ENCODE assay signal across 19 mouse cellular contexts in the genomic region with DNA sequence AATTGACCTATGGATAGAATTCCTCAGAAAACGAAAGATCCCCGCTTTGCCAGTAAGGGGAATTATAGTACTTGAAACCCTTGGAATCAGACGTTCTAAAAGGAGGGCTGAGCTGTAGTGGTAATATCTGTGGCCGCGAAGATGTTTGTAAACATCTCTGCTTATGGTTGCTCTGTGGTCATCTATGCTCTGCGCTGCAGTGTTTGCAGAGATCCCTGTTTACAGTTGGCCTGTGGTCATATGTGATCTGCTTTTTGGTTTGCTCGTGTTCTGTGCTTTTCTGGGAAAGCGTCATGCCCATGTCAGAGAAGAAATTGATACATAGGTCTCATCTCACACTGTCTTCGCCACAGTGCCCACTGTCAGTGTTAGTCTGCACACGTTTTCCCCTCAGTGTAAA.
A peak's percentile ranks its signal among the peaks of the same experiment; 100 is the strongest.
DNase-seq lines count a peak whose midpoint lies in the region; ATAC-seq and TF ChIP-seq lines count a peak whose summit lies in the region.
"Had no signal": no experiment of that assay in that cellular context is flagged by ENCODE, and none has a peak within 500 bp of the region (broad histone marks: within the 10 kb centered on the region; RNA-seq: fewer than 3 reads in every experiment).

No protein-coding gene starts in this region.

- no peaks in the 10 kb centered on the region for H3K9me3 ChIP-seq in forebrain, postnatal 0 days (ENCODE audit: low read length)
- H3K9me3 ChIP-seq in forebrain, embryonic 11.5 days (ENCODE audit: control insufficient read depth, low read length): no peaks in the 10 kb centered on the region
- no peaks in the 10 kb centered on the region for H3K9me3 ChIP-seq in hindbrain, embryonic 15.5 days
- H3K9me3 ChIP-seq in hindbrain, embryonic 13.5 days: no peaks in the 10 kb centered on the region
- H3K9me3 ChIP-seq in liver, postnatal 0 days (ENCODE audit: low read length): no peaks in the 10 kb centered on the region
- H3K9me3 ChIP-seq in liver, embryonic 12.5 days (replicated peaks): no peaks in the 10 kb centered on the region
- H3K9me3 ChIP-seq in intestine, embryonic 15.5 days: no peaks in the 10 kb centered on the region
- H3K9me3 ChIP-seq: heart, embryonic 13.5 days; limb, embryonic 10.5 days had no signal

- H3K9ac ChIP-seq in forebrain, postnatal 0 days: no peak overlapping the region
- no peak overlapping the region for H3K9ac ChIP-seq in forebrain, embryonic 11.5 days (ENCODE audit: low read length)
- H3K9ac ChIP-seq in hindbrain, embryonic 15.5 days: no peak overlapping the region
- H3K9ac ChIP-seq in hindbrain, embryonic 13.5 days: no peak overlapping the region
- H3K9ac ChIP-seq in liver, postnatal 0 days (replicated peaks): no peak overlapping the region
- no peak overlapping the region for H3K9ac ChIP-seq in liver, embryonic 12.5 days
- no peak overlapping the region for H3K9ac ChIP-seq in intestine, embryonic 15.5 days
- H3K9ac ChIP-seq: heart, embryonic 13.5 days had no signal

- TF ChIP-seq CTCF in forebrain, postnatal 0 days (IDR thresholded peaks at IDR 0.05; ENCODE audit: low read depth): no peak
- no peak for TF ChIP-seq CTCF in liver, postnatal 0 days (IDR thresholded peaks at IDR 0.05; ENCODE audit: low read depth)

- peak overlapping the region; percentile 9; the same call in 1 of the 2 replicates for H3K27ac ChIP-seq in forebrain, postnatal 0 days (ENCODE audit: low read depth, low read length)
- no peak overlapping the region for H3K27ac ChIP-seq in forebrain, embryonic 11.5 days (ENCODE audit: low read depth, low read length)
- H3K27ac ChIP-seq in hindbrain, embryonic 15.5 days (replicated peaks): peak overlapping the region; percentile 11; the same call in 1 of the 2 replicates
- no peak overlapping the region for H3K27ac ChIP-seq in hindbrain, embryonic 13.5 days
- H3K27ac ChIP-seq in liver, postnatal 0 days (ENCODE audit: low read depth): peak overlapping the region; percentile 83
- no peak overlapping the region for H3K27ac ChIP-seq in liver, embryonic 12.5 days
- H3K27ac ChIP-seq in intestine, embryonic 15.5 days: 0 out of 2 replicates have a peak overlapping the region, but pooled peaks have one; percentile 27
- H3K27ac ChIP-seq: heart, embryonic 13.5 days had no signal

- no peaks in the 10 kb centered on the region for H3K27me3 ChIP-seq in forebrain, postnatal 0 days (ENCODE audit: insufficient read depth, low read length)
- H3K27me3 ChIP-seq in forebrain, embryonic 11.5 days (ENCODE audit: control insufficient read depth, insufficient read depth, low read length): no peaks in the 10 kb centered on the region
- H3K27me3 ChIP-seq in hindbrain, embryonic 15.5 days: no peaks in the 10 kb centered on the region
- H3K27me3 ChIP-seq in hindbrain, embryonic 13.5 days: no peaks in the 10 kb centered on the region
- H3K27me3 ChIP-seq in liver, postnatal 0 days (ENCODE audit: insufficient read depth, low read length): no peaks in the 10 kb centered on the region
- H3K27me3 ChIP-seq in liver, embryonic 12.5 days (replicated peaks): no peaks in the 10 kb centered on the region
- no peaks in the 10 kb centered on the region for H3K27me3 ChIP-seq in intestine, embryonic 15.5 days (replicated peaks)
- H3K27me3 ChIP-seq: heart, embryonic 13.5 days had no signal

- DNase-seq in forebrain, postnatal 0 days: no peak
- DNase-seq in forebrain, embryonic 11.5 days (ENCODE audit: low spot score): no peak
- DNase-seq in liver, postnatal 0 days: no peak
- no peak for DNase-seq in urinary bladder, postnatal 10 days (ENCODE audit: low spot score)
- DNase-seq: adrenal gland, postnatal 25 days; cerebellum, adult 8-10 months; cerebellum, postnatal 36 days; heart, postnatal 14 days; kidney, postnatal 4 days had no signal

- peaks cover 14% of the 10 kb centered on the region for H3K4me1 ChIP-seq in forebrain, postnatal 0 days (ENCODE audit: insufficient read depth)
- H3K4me1 ChIP-seq in forebrain, embryonic 11.5 days (replicated peaks; ENCODE audit: control insufficient read depth, insufficient read depth, low read length): peaks cover under 1% of the 10 kb centered on the region; the same call in 1 of the 2 replicates
- peaks cover 58% of the 10 kb centered on the region for H3K4me1 ChIP-seq in hindbrain, embryonic 15.5 days (replicated peaks)
- H3K4me1 ChIP-seq in hindbrain, embryonic 13.5 days (replicated peaks): peaks cover 64% of the 10 kb centered on the region
- H3K4me1 ChIP-seq in liver, postnatal 0 days (ENCODE audit: insufficient read depth): peaks cover 14% of the 10 kb centered on the region; the same call in 1 of the 2 replicates
- H3K4me1 ChIP-seq in liver, embryonic 12.5 days: no peaks in the 10 kb centered on the region
- peaks cover 14% of the 10 kb centered on the region for H3K4me1 ChIP-seq in intestine, embryonic 15.5 days (replicated peaks)

- ATAC-seq in forebrain, postnatal 0 days: no peak
- no peak for ATAC-seq in forebrain, embryonic 11.5 days (replicated peaks; ENCODE audit: low FRiP score)
- no peak for ATAC-seq in hindbrain, embryonic 15.5 days (ENCODE audit: low FRiP score, low read depth)
- ATAC-seq in hindbrain, embryonic 13.5 days (ENCODE audit: low FRiP score): no peak
- peak; percentile 59 for ATAC-seq in liver, postnatal 0 days
- ATAC-seq in liver, embryonic 12.5 days: no peak
- ATAC-seq in intestine, embryonic 15.5 days: 0 out of 2 replicates have a peak, but pooled peaks have one; percentile 39
- ATAC-seq: CD4-positive, CD25-positive, alpha-beta regulatory T cell, adult 4 months; hindbrain, embryonic 16.5 days; lung, postnatal 0 days had no signal

- H3K4me3 ChIP-seq in forebrain, postnatal 0 days (ENCODE audit: low read depth, low read length): no peak overlapping the region
- H3K4me3 ChIP-seq in forebrain, embryonic 11.5 days (ENCODE audit: low read depth, low read length): no peak overlapping the region
- no peak overlapping the region for H3K4me3 ChIP-seq in hindbrain, embryonic 15.5 days
- H3K4me3 ChIP-seq in hindbrain, embryonic 13.5 days: no peak overlapping the region
- no peak overlapping the region for H3K4me3 ChIP-seq in liver, postnatal 0 days (ENCODE audit: low read depth, low read length)
- no peak overlapping the region for H3K4me3 ChIP-seq in liver, embryonic 12.5 days
- H3K4me3 ChIP-seq in intestine, embryonic 15.5 days (replicated peaks): no peak overlapping the region
- H3K4me3 ChIP-seq: heart, embryonic 13.5 days; limb, embryonic 10.5 days had no signal

- H3K4me2 ChIP-seq in forebrain, postnatal 0 days (ENCODE audit: low read depth): no peak overlapping the region
- H3K4me2 ChIP-seq in forebrain, embryonic 11.5 days (ENCODE audit: low read depth, low read length, severe bottlenecking): no peak overlapping the region
- no peak overlapping the region; the same call in 1 of the 2 replicates for H3K4me2 ChIP-seq in hindbrain, embryonic 15.5 days
- no peak overlapping the region for H3K4me2 ChIP-seq in hindbrain, embryonic 13.5 days
- H3K4me2 ChIP-seq in liver, postnatal 0 days (ENCODE audit: low read depth, low read length): peak overlapping the region; percentile 35
- no peak overlapping the region for H3K4me2 ChIP-seq in liver, embryonic 12.5 days
- no peak overlapping the region for H3K4me2 ChIP-seq in intestine, embryonic 15.5 days (replicated peaks)
- H3K4me2 ChIP-seq: heart, embryonic 13.5 days; midbrain, embryonic 11.5 days had no signal

- TF ChIP-seq EP300 in liver, postnatal 0 days (IDR thresholded peaks at IDR 0.05; ENCODE audit: low read depth): no peak

- H3K36me3 ChIP-seq in forebrain, postnatal 0 days (ENCODE audit: insufficient read depth): no peaks in the 10 kb centered on the region
- H3K36me3 ChIP-seq in forebrain, embryonic 11.5 days (ENCODE audit: control insufficient read depth, insufficient read depth, low read length): no peaks in the 10 kb centered on the region
- H3K36me3 ChIP-seq in hindbrain, embryonic 15.5 days: peaks cover 4% of the 10 kb centered on the region; the same call in 1 of the 2 replicates
- peaks cover 6% of the 10 kb centered on the region; the same call in 1 of the 2 replicates for H3K36me3 ChIP-seq in hindbrain, embryonic 13.5 days
- no peaks in the 10 kb centered on the region for H3K36me3 ChIP-seq in liver, postnatal 0 days (replicated peaks; ENCODE audit: insufficient read depth, low read length)
- no peaks in the 10 kb centered on the region for H3K36me3 ChIP-seq in liver, embryonic 12.5 days
- no peaks in the 10 kb centered on the region for H3K36me3 ChIP-seq in intestine, embryonic 15.5 days

- WGBS in forebrain, postnatal 0 days: 84% methylated on average over 10 of the region's 10 CpGs
- WGBS in forebrain, embryonic 11.5 days: 83% methylated on average over 10 of the region's 10 CpGs
- 79% methylated on average over 10 of the region's 10 CpGs for WGBS in hindbrain, embryonic 15.5 days
- 81% methylated on average over 10 of the region's 10 CpGs for WGBS in hindbrain, embryonic 13.5 days
- 72% methylated on average over 10 of the region's 10 CpGs for WGBS in liver, postnatal 0 days (ENCODE audit: insufficient replicate concordance)
- 72% methylated on average over 10 of the region's 10 CpGs for WGBS in liver, embryonic 12.5 days (ENCODE audit: insufficient replicate concordance)
- WGBS in intestine, embryonic 15.5 days: 66% methylated on average over 10 of the region's 10 CpGs

Comparison
In these comparisons a context has a peak if more than half of its experiments do, and no peak if none do; other contexts are left out.
1. ATAC-seq: peak in liver, postnatal 0 days (single experiment) and intestine, embryonic 15.5 days (single experiment); none in forebrain, postnatal 0 days (single experiment), forebrain, embryonic 11.5 days (single experiment), hindbrain, embryonic 15.5 days (single experiment), hindbrain, embryonic 13.5 days (single experiment) and liver, embryonic 12.5 days (single experiment).
2. H3K27ac ChIP-seq: peak in forebrain, postnatal 0 days (single experiment), hindbrain, embryonic 15.5 days (single experiment), liver, postnatal 0 days (single experiment) and intestine, embryonic 15.5 days (single experiment); none in forebrain, embryonic 11.5 days (single experiment), hindbrain, embryonic 13.5 days (single experiment) and liver, embryonic 12.5 days (single experiment).